Mouse (Mus musculus) G1E (cell line): ENCODE results near the gene Dnah2. TPM values are rescaled to one million over a fixed set of nuclear protein-coding genes. Genes with fewer than 3 reads are reported as not detected.
A peak's percentile ranks its signal among the peaks of the same experiment; 100 is the strongest.

Experiments used
- ATAC-seq: 2 replicates; pipeline ENCODE4 v1.8.0; 2016; ENCODE audit warnings: mild to moderate bottlenecking; ENCODE audit not compliant: insufficient number of reproducible peaks, poor library complexity, low FRiP score, severe bottlenecking; ENCODE audit errors: extremely low read depth
- DNase-seq: peaks from one replicate; pipeline ENCODE4 v3.0.0; 2012; ENCODE audit warnings: low spot score
- H3K27me3 ChIP-seq: 2 replicates; pipeline ENCODE4 v1.6.1; 2012; ENCODE audit warnings: mild to moderate bottlenecking, low read length, inconsistent platforms; ENCODE audit not compliant: insufficient read depth
- H3K36me3 ChIP-seq: replicated peaks from 2 replicates; pipeline ENCODE3; 2012; ENCODE audit warnings: mild to moderate bottlenecking, inconsistent platforms
- H3K4me1 ChIP-seq: 2 replicates; pipeline ENCODE4 v1.6.1; 2012; ENCODE audit warnings: low read depth, low read length, inconsistent platforms, mixed read lengths; ENCODE audit not compliant: insufficient read depth
- H3K4me3 ChIP-seq: 2 replicates; pipeline ENCODE4 v1.5.1; 2012; ENCODE audit warnings: low read depth, mild to moderate bottlenecking, inconsistent platforms, low read length, moderate library complexity, mixed read lengths
- H3K9me3 ChIP-seq: replicated peaks from 2 replicates; pipeline ENCODE4 v1.6.1; 2012; ENCODE audit warnings: inconsistent platforms
- CTCF ChIP-seq: IDR thresholded peaks from 2 replicates; pipeline ENCODE4 v1.5.1; 2012; ENCODE audit warnings: low read depth, low read length, inconsistent platforms, mixed read lengths
- GATA1 ChIP-seq: IDR thresholded peaks from 2 replicates; pipeline ENCODE4 v1.6.1; 2012; ENCODE audit warnings: borderline replicate concordance, low read length, inconsistent platforms, mixed read lengths
- GATA2 ChIP-seq: IDR thresholded peaks from 2 replicates; pipeline ENCODE4 v1.6.1; 2012; ENCODE audit warnings: low read depth, low read length, inconsistent platforms, borderline replicate concordance
- POLR2AphosphoS5 ChIP-seq: IDR thresholded peaks from 2 replicates; pipeline ENCODE4 v1.6.1; 2012; ENCODE audit warnings: low read depth, low read length, inconsistent platforms; ENCODE audit not compliant: insufficient replicate concordance
- TAL1 ChIP-seq: conservative IDR thresholded peaks from 2 replicates; pipeline ENCODE4 v1.6.1; 2012; ENCODE audit warnings: low read depth, low read length, inconsistent platforms, mixed read lengths
- polyA plus RNA-seq: library from polyadenylated mRNA; stranded (reverse); fragments of >175 nt; gene quantifications from 2 replicates; pipeline ENCODE4 v1.2.3, GENCODE M21; 2012
- total RNA-seq, 2 experiments: library from RNA; stranded (forward) in 1 of 2; stranded (reverse) in 1 of 2; fragments of 200-1000 nt in 1 of 2; fragments of >200 nt in 1 of 2; fragmentation: Nextera tagmentation in 1 of 2; gene quantifications; 2 replicates each; pipeline ENCODE4 v1.2.3; 2014 to 2017

The Dnah2 gene
- total and polyA plus RNA-seq, 3 experiments: 0.13 to 2.6 (median 1.1) TPM

DNA sequence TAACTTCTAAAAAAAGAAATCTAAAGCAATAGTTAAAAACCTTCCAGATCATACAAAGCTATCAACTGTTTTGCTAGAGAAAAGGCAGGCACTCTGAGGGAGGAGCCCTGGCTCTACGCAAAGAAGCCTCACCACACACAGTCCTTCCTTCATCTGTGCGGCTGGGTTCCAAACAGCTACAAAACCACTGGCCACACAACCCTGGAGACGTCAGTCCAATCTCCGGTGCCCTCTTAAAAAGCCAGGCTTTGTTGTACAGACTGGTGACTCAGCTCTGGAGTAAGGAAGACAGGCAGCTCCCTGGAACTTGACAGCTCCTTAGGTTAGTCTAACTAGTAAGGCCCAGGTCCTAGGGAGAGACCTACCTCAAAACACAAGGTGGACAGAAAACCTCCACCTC lies 173.3 kb downstream of the Dnah2 start:
- Histone ChIP-seq H3K4me1 (peaks cover 44% of the 10 kb centered on the region), H3K9me3 (no peaks in the 10 kb centered on the region), H3K36me3 (peaks cover 39% of the 10 kb centered on the region), H3K4me3 (no peak overlapping the region), H3K27me3 (no peaks in the 10 kb centered on the region)
- DNase-seq (no peak), ATAC-seq (no peak)
- no peak for TF ChIP-seq CTCF
- no peak for TF ChIP-seq GATA2
- TF ChIP-seq POLR2AphosphoS5: no peak
- TF ChIP-seq TAL1: no peak
- TF ChIP-seq GATA1: no peak

DNA sequence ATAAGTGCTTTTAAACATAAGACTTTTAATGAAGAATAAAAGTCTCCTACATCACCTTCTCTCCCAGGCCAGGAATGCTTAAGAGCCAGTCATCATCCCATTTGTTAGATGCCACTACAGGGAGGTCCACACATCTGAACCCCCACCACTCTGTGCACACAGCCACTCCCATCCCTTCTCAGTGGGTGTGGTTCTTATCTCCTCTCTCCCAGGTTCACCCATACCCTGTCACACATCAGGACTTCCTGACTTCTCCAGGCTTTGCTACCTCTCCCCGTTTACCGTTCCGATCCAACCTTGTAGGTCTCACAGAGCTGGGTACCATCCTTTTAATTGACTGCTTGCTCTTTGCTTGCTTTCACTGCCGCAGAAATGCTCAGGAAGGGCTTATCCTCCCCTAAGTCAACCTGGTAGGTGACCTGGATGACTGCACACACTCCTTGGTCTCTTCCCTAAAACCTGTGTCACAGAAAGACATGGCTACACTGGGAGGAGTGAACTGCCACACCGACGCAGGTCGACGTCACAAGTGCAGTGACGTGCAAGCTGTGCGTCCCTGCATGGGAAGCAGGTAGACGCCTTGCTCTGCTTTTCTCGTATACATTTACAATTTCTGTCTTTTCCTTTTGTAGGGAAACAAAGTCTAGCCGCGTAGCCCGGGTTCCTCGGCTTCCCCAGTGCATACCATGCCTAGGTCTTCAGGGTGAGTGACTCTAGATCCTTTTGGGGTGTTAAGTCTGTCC lies 175.5 kb downstream of the Dnah2 start:
- H3K27me3 ChIP-seq: no peaks in the 10 kb centered on the region
- DNase-seq (peak; percentile 40), ATAC-seq (peak; percentile 47)
- TF ChIP-seq POLR2AphosphoS5 (no peak), TAL1 (peak; percentile 36; the same call in 1 of the 2 replicates)
- H3K4me1 ChIP-seq: peaks cover 48% of the 10 kb centered on the region
- peak overlapping the region; percentile 69 for H3K4me3 ChIP-seq
- H3K9me3 ChIP-seq: no peaks in the 10 kb centered on the region
- H3K36me3 ChIP-seq: peaks cover 30% of the 10 kb centered on the region

DNA sequence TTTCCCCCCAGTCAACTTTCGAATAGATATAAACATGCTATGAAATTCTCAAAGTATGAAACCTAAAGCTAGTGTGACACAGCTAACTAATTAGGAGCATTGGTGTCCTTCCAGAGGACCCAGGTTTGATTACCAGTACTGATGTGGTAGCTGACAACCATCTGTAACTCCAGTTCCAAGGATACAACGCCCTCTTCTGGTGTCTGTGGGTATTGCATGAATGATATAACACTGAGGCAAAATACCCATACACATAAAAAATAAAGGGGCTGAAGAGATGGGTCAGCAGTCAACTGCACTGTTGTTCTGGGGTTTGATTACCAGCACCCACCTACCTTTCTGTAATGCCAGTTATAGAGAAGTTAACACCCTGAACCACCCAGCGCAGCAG lies 176.1 kb downstream of the Dnah2 start:
- Histone ChIP-seq H3K4me3 (peak overlapping the region; percentile 69), H3K36me3 (peaks cover 26% of the 10 kb centered on the region), H3K27me3 (no peaks in the 10 kb centered on the region), H3K4me1 (peaks cover 53% of the 10 kb centered on the region), H3K9me3 (no peaks in the 10 kb centered on the region)
- TF ChIP-seq POLR2AphosphoS5: no peak
- TF ChIP-seq CTCF: peak; percentile 39; the same call in 1 of the 2 replicates
- no peak for DNase-seq
- ATAC-seq: no peak

DNA sequence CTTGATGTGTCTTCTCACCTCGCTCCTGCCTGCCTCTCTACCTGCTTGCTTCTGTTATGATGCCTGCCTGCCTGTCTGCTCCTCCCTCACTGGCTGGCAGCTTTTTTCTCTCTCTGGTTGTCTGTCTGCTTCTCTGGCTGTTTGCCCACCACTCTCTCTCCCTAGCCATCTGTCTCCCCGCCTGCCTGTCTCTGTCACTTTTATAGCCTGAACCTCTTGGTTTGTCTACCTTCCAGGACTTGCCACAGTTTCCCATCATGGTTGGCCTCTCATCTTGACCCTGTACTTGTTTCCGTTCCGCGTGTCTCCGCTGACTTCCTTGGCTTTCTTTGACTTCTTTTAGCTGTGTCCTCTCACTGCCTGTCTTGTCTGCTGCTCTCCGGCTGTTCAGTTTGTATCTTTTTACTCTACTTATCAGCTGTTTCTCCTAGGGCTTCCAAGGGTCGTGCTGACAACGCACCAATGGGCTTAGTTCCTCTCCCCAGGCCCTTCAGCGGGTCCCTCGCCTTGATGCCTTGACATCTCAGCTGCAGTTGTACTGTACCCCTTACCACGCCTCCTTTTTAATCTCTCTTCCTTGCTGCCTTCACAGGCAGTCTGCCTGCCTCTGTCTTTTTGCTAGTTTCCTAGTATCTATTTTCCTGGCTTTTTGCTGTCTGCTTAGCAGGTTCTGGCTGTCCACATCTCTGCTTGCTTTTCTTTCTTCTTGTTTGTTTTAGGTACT lies 176.7 kb downstream of the Dnah2 start:
- ATAC-seq: no peak

DNA sequence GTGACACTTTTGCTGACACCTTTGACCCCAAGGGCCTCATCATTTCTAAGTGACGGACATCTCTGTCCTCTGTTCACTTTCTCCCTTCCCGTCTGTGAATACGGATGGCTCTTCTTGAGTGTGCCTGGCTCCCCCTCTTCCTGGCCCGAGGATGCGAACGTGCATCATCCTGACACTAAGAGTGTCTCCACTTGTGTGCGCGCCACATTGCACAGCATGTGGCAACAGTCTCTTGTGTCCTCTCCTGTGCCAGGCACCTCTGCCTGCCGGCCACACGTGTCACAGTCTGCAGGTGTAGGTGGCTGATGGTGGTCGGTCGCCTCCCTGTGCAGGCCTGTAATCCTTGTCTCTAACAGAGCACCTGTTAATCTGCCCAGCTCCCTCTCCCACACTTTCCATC lies 177.3 kb downstream of the Dnah2 start:
- peaks cover 15% of the 10 kb centered on the region for H3K36me3 ChIP-seq
- TF ChIP-seq GATA1 (no peak), POLR2AphosphoS5 (no peak), GATA2 (no peak), TAL1 (no peak), CTCF (no peak)
- no peaks in the 10 kb centered on the region for H3K9me3 ChIP-seq
- H3K4me1 ChIP-seq: peaks cover 62% of the 10 kb centered on the region
- no peaks in the 10 kb centered on the region for H3K27me3 ChIP-seq
- peak overlapping the region; percentile 66; the same call in 1 of the 2 replicates for H3K4me3 ChIP-seq
- ATAC-seq (no peak), DNase-seq (no peak)

More for the DNA sequence above, 176.7 kb downstream of the Dnah2 start:
- H3K9me3 ChIP-seq: no peaks in the 10 kb centered on the region
- DNase-seq: no peak
- H3K36me3 ChIP-seq: peaks cover 21% of the 10 kb centered on the region
- no peaks in the 10 kb centered on the region for H3K27me3 ChIP-seq
- TF ChIP-seq GATA1 (no peak), GATA2 (no peak), CTCF (no peak), TAL1 (no peak), POLR2AphosphoS5 (no peak)
- peaks cover 57% of the 10 kb centered on the region for H3K4me1 ChIP-seq
- peak overlapping the region; percentile 66; the same call in 1 of the 2 replicates for H3K4me3 ChIP-seq

DNA sequence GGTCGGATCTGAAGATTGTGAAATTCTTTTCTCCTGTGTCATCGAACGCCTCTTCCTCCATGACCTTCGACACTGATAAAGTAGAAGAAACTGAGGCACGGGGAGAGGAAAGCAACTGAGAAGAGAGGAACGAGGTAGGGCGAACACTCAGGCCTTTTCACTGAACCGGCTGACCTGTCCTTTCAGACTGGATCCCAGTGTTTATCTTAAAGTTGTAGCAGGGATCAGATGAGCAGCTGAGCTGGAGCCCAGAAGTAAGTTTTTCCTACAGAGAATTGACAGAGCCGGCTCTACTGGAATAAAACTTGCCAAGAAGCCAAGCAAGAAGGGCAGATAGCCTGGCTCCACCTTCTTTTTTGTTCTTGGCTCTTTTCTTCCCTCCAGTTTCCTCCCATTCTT lies 178.1 kb downstream of the Dnah2 start:
- H3K4me1 ChIP-seq: peaks cover 68% of the 10 kb centered on the region
- no peaks in the 10 kb centered on the region for H3K9me3 ChIP-seq
- peaks cover 17% of the 10 kb centered on the region for H3K36me3 ChIP-seq
- ATAC-seq: no peak
- DNase-seq: no peak
- TF ChIP-seq GATA2 (no peak), POLR2AphosphoS5 (no peak), CTCF (no peak), TAL1 (no peak), GATA1 (no peak)
- H3K4me3 ChIP-seq: no peak overlapping the region; the same call in 1 of the 2 replicates
- H3K27me3 ChIP-seq: no peaks in the 10 kb centered on the region

Other genes with a start within 250 kb of the Dnah2 start
Only the 20 nearest of the 28 such genes appear.
- gene Chd3, start 179.7 kb downstream of the Dnah2 start, total RNA-seq (2014; fragmentation: Nextera tagmentation): 120 TPM in 2 replicates
- 55.6 and 71.0 TPM in 2 replicates for gene Chd3, start 179.7 kb downstream of the Dnah2 start, total RNA-seq (2017)
- gene Chd3, start 179.7 kb downstream of the Dnah2 start, polyA plus RNA-seq: 183 and 212 TPM in 2 replicates
- 96.2 and 98.4 TPM in 2 replicates for gene Naa38, start 153.6 kb downstream of the Dnah2 start, total RNA-seq (2014; fragmentation: Nextera tagmentation)
- gene Naa38, start 153.6 kb downstream of the Dnah2 start, total RNA-seq (2017): 171 and 204 TPM in 2 replicates
- gene Naa38, start 153.6 kb downstream of the Dnah2 start, polyA plus RNA-seq: 104 and 107 TPM in 2 replicates
- 24.0 and 26.0 TPM in 2 replicates for gene Cyb5d1, start 153.5 kb downstream of the Dnah2 start, total RNA-seq (2014; fragmentation: Nextera tagmentation)
- gene Cyb5d1, start 153.5 kb downstream of the Dnah2 start, total RNA-seq (2017): 36.0 and 41.5 TPM in 2 replicates
- 3.5 and 9.1 TPM in 2 replicates for gene Cyb5d1, start 153.5 kb downstream of the Dnah2 start, polyA plus RNA-seq
- 2.6 TPM in 2 replicates for gene Tmem88, start 150.9 kb downstream of the Dnah2 start, total RNA-seq (2014; fragmentation: Nextera tagmentation)
- gene Tmem88, start 150.9 kb downstream of the Dnah2 start, total RNA-seq (2017): 0.93 and 1.2 TPM in 2 replicates
- 2.2 and 3.0 TPM in 2 replicates for gene Tmem88, start 150.9 kb downstream of the Dnah2 start, polyA plus RNA-seq
- gene Kdm6b, start 135.4 kb downstream of the Dnah2 start, total RNA-seq (2014; fragmentation: Nextera tagmentation): 145 and 185 TPM in 2 replicates
- gene Kdm6b, start 135.4 kb downstream of the Dnah2 start, total RNA-seq (2017): 3.9 and 4.8 TPM in 2 replicates
- 104 and 111 TPM in 2 replicates for gene Kdm6b, start 135.4 kb downstream of the Dnah2 start, polyA plus RNA-seq
- gene Efnb3, start 11.1 kb upstream of the Dnah2 start, total RNA-seq (2014; fragmentation: Nextera tagmentation): 0.29 and 0.68 TPM in 2 replicates
- 0.27 and 0.29 TPM in 2 replicates for gene Efnb3, start 11.1 kb upstream of the Dnah2 start, total RNA-seq (2017)
- 0.36 and 0.56 TPM in 2 replicates for gene Efnb3, start 11.1 kb upstream of the Dnah2 start, polyA plus RNA-seq
- 20.5 and 26.1 TPM in 2 replicates for gene Wrap53, start 31.1 kb upstream of the Dnah2 start, total RNA-seq (2014; fragmentation: Nextera tagmentation)
- gene Wrap53, start 31.1 kb upstream of the Dnah2 start, total RNA-seq (2017): 9.6 and 9.8 TPM in 2 replicates
- gene Wrap53, start 31.1 kb upstream of the Dnah2 start, polyA plus RNA-seq: 15.7 and 22.0 TPM in 2 replicates
- 228 and 271 TPM in 2 replicates for gene Trp53, start 31.2 kb upstream of the Dnah2 start, total RNA-seq (2014; fragmentation: Nextera tagmentation)
- 52.1 and 57.4 TPM in 2 replicates for gene Trp53, start 31.2 kb upstream of the Dnah2 start, total RNA-seq (2017)
- 141 and 175 TPM in 2 replicates for gene Trp53, start 31.2 kb upstream of the Dnah2 start, polyA plus RNA-seq
- gene Atp1b2, start 56.8 kb upstream of the Dnah2 start, total RNA-seq (2014; fragmentation: Nextera tagmentation): 84.5 and 116 TPM in 2 replicates
- 3.6 and 4.8 TPM in 2 replicates for gene Atp1b2, start 56.8 kb upstream of the Dnah2 start, total RNA-seq (2017)
- gene Atp1b2, start 56.8 kb upstream of the Dnah2 start, polyA plus RNA-seq: 50.0 and 54.6 TPM in 2 replicates
- gene Shbg, start 68.8 kb upstream of the Dnah2 start, total RNA-seq (2014; fragmentation: Nextera tagmentation): not detected in 2 replicates
- not detected in 2 replicates for gene Shbg, start 68.8 kb upstream of the Dnah2 start, total RNA-seq (2017)
- gene Shbg, start 68.8 kb upstream of the Dnah2 start, polyA plus RNA-seq: not detected in 2 replicates
- 2.4 and 7.3 TPM in 2 replicates for gene Sat2, start 72.9 kb upstream of the Dnah2 start, total RNA-seq (2014; fragmentation: Nextera tagmentation)
- 1.5 and 2.6 TPM in 2 replicates for gene Sat2, start 72.9 kb upstream of the Dnah2 start, total RNA-seq (2017)
- gene Sat2, start 72.9 kb upstream of the Dnah2 start, polyA plus RNA-seq: 0.09 TPM in 1 of 2 replicates, not detected in the other
- gene Fxr2, start 83.9 kb upstream of the Dnah2 start, total RNA-seq (2014; fragmentation: Nextera tagmentation): 90.1 and 92.9 TPM in 2 replicates
- gene Fxr2, start 83.9 kb upstream of the Dnah2 start, total RNA-seq (2017): 44.9 and 53.6 TPM in 2 replicates
- gene Fxr2, start 83.9 kb upstream of the Dnah2 start, polyA plus RNA-seq: 77.8 and 82.4 TPM in 2 replicates
- 2.1 TPM in 1 of 2 replicates, not detected in the other for gene Sox15, start 106.2 kb upstream of the Dnah2 start, total RNA-seq (2014; fragmentation: Nextera tagmentation)
- 0.17 TPM in 1 of 2 replicates, not detected in the other for gene Sox15, start 106.2 kb upstream of the Dnah2 start, total RNA-seq (2017)
- 0.20 and 0.36 TPM in 2 replicates for gene Sox15, start 106.2 kb upstream of the Dnah2 start, polyA plus RNA-seq
- 27.0 and 31.1 TPM in 2 replicates for gene Mpdu1, start 113.5 kb upstream of the Dnah2 start, total RNA-seq (2014; fragmentation: Nextera tagmentation)
- 43.4 and 63.6 TPM in 2 replicates for gene Mpdu1, start 113.5 kb upstream of the Dnah2 start, total RNA-seq (2017)
- gene Mpdu1, start 113.5 kb upstream of the Dnah2 start, polyA plus RNA-seq: 22.7 and 24.9 TPM in 2 replicates
- gene Cd68, start 117.0 kb upstream of the Dnah2 start, total RNA-seq (2014; fragmentation: Nextera tagmentation): 3.5 TPM in 1 of 2 replicates, not detected in the other
- gene Cd68, start 117.0 kb upstream of the Dnah2 start, total RNA-seq (2017): 5.0 and 6.1 TPM in 2 replicates
- gene Cd68, start 117.0 kb upstream of the Dnah2 start, polyA plus RNA-seq: 2.2 and 2.3 TPM in 2 replicates
- gene Eif4a1, start 123.3 kb upstream of the Dnah2 start, total RNA-seq (2014; fragmentation: Nextera tagmentation): 986 and 993 TPM in 2 replicates
- gene Eif4a1, start 123.3 kb upstream of the Dnah2 start, total RNA-seq (2017): 986 and 1,008 TPM in 2 replicates
- gene Eif4a1, start 123.3 kb upstream of the Dnah2 start, polyA plus RNA-seq: 197 and 231 TPM in 2 replicates
- 111 and 128 TPM in 2 replicates for gene Senp3, start 133.0 kb upstream of the Dnah2 start, total RNA-seq (2014; fragmentation: Nextera tagmentation)
- gene Senp3, start 133.0 kb upstream of the Dnah2 start, total RNA-seq (2017): 107 and 111 TPM in 2 replicates
- 125 and 142 TPM in 2 replicates for gene Senp3, start 133.0 kb upstream of the Dnah2 start, polyA plus RNA-seq
- gene Tnfsf13, start 136.7 kb upstream of the Dnah2 start, total RNA-seq (2014; fragmentation: Nextera tagmentation): not detected in 2 replicates
- not detected in 2 replicates for gene Tnfsf13, start 136.7 kb upstream of the Dnah2 start, total RNA-seq (2017)
- not detected in 2 replicates for gene Tnfsf13, start 136.7 kb upstream of the Dnah2 start, polyA plus RNA-seq
- gene Tnfsf12, start 146.7 kb upstream of the Dnah2 start, total RNA-seq (2014; fragmentation: Nextera tagmentation): not detected in 2 replicates
- gene Tnfsf12, start 146.7 kb upstream of the Dnah2 start, total RNA-seq (2017): not detected in 2 replicates
- not detected in 2 replicates for gene Tnfsf12, start 146.7 kb upstream of the Dnah2 start, polyA plus RNA-seq
- not detected in 2 replicates for gene Tnfsfm13, start 147.0 kb upstream of the Dnah2 start, total RNA-seq (2014; fragmentation: Nextera tagmentation)
- not detected in 2 replicates for gene Tnfsfm13, start 147.0 kb upstream of the Dnah2 start, total RNA-seq (2017)
- not detected in 2 replicates for gene Tnfsfm13, start 147.0 kb upstream of the Dnah2 start, polyA plus RNA-seq